Mouse (Mus musculus): Measurements from ENCODE around the gene Arhgap24.

GRCm38 (mm10) chr5:102452079-102452797 is 29.0 kb upstream of the Arhgap24 start:
- TF ChIP-seq MYOG (IDR thresholded peaks at IDR 0.05; ENCODE audit: control insufficient read depth in 1 of 3, insufficient read depth in 1 of 3, insufficient read length in 2 of 3, low read depth in 2 of 3) (no peak), USF1 (IDR thresholded peaks at IDR 0.05; ENCODE audit: low read depth) (no peak), MAX (IDR thresholded peaks at IDR 0.05; ENCODE audit: low read depth) (no peak)

All from myocyte (in vitro differentiated cells).